28 mouse cellular contexts compared by ENCODE assay signal in genomic region chr4:52530636-52531035, GRCm38 (mm10). TPM values are rescaled to one million over a fixed set of nuclear protein-coding genes. Genes with fewer than 3 reads are reported as not detected.
"Had no signal": no experiment of that assay in that cellular context is flagged by ENCODE, and none has a peak within 500 bp of the region (broad histone marks: within the 10 kb centered on the region; RNA-seq: fewer than 3 reads in every experiment).

No protein-coding gene starts in this region.

- H3K4me3 ChIP-seq: heart, adult 2 months; heart, embryonic 13.5 days; heart, embryonic 15.5 days; intestine, embryonic 15.5 days; left cerebral cortex, adult 2 months; limb, embryonic 10.5 days; limb, embryonic 12.5 days; liver, embryonic 13.5 days; liver, embryonic 15.5 days had no signal

- DNase-seq: gastrocnemius, postnatal 14 days; gastrocnemius, postnatal 36 days; heart, adult 11 months; heart, adult 2 months; heart, postnatal 14 days; heart, postnatal 36 days; kidney, adult 18-20 months; kidney, adult 8-10 months; kidney, postnatal 10 days; kidney, postnatal 25 days; kidney, postnatal 4 days; liver; liver, embryonic 13.5 days had no signal

- H3K27ac ChIP-seq: heart, adult 2 months; heart, embryonic 13.5 days; heart, embryonic 15.5 days; hindbrain, embryonic 14.5 days; intestine, embryonic 15.5 days; left cerebral cortex, adult 2 months; limb, embryonic 10.5 days; limb, embryonic 12.5 days; liver, embryonic 13.5 days; liver, embryonic 15.5 days had no signal

RNA-seq across cellular contexts. Expression of gene Vma21-ps, which starts 33.6 kb away (rescaled TPM):
- total RNA-seq: gastrocnemius, adult 18-20 months; gastrocnemius, adult 8-10 months; gastrocnemius, postnatal 14 days; gastrocnemius, postnatal 36 days; heart, adult 2 months; heart, postnatal 14 days; heart, postnatal 36 days; hematopoietic stem cell, adult 5-6 weeks; layer of hippocampus, adult 8-10 months; layer of hippocampus, postnatal 14 days; left cerebral cortex, adult 2 months; left cerebral cortex, postnatal 14 days; left cerebral cortex, postnatal 36 days had no signal
